Mouse (Mus musculus) layer of hippocampus, adult 6 months (tissue): ENCODE measurements around the gene Iah1. TPM values are rescaled to one million over a fixed set of nuclear protein-coding genes. Genes with fewer than 3 reads are reported as not detected.

ENCODE experiments used
- long read RNA-seq, 2 experiments: library from polyadenylated mRNA; unstranded; transcript quantifications; one replicate each; pipeline ENCODE4 v2.0.0; 2019 to 2020
- polyA plus RNA-seq: library from polyadenylated mRNA; unstranded; fragments of <200 nt; fragmentation: Nextera tagmentation; gene quantifications from 2 replicates; pipeline ENCODE4 v1.2.3, GENCODE M21; 2021

Iah1 gene
- 29.4 and 34.4 TPM in 2 replicates for polyA plus RNA-seq
- long read RNA-seq, experiment 1, transcript Iah1-201 (6 exons, 1,141 nt), result major isoform, 20 of 34 reads
- long read RNA-seq, experiment 1, partial matches to known transcripts, result 3 of 34 reads
- long read RNA-seq, experiment 1, other reads (novel, unspliced or antisense), result 10 of 34 reads
- long read RNA-seq, experiment 2, transcript Iah1-201 (6 exons, 1,141 nt), result major isoform, 9 of 17 reads
- long read RNA-seq, experiment 2, partial matches to known transcripts, result 1 of 17 reads
- long read RNA-seq, experiment 2, other reads (novel, unspliced or antisense), result 6 of 17 reads

DNA sequence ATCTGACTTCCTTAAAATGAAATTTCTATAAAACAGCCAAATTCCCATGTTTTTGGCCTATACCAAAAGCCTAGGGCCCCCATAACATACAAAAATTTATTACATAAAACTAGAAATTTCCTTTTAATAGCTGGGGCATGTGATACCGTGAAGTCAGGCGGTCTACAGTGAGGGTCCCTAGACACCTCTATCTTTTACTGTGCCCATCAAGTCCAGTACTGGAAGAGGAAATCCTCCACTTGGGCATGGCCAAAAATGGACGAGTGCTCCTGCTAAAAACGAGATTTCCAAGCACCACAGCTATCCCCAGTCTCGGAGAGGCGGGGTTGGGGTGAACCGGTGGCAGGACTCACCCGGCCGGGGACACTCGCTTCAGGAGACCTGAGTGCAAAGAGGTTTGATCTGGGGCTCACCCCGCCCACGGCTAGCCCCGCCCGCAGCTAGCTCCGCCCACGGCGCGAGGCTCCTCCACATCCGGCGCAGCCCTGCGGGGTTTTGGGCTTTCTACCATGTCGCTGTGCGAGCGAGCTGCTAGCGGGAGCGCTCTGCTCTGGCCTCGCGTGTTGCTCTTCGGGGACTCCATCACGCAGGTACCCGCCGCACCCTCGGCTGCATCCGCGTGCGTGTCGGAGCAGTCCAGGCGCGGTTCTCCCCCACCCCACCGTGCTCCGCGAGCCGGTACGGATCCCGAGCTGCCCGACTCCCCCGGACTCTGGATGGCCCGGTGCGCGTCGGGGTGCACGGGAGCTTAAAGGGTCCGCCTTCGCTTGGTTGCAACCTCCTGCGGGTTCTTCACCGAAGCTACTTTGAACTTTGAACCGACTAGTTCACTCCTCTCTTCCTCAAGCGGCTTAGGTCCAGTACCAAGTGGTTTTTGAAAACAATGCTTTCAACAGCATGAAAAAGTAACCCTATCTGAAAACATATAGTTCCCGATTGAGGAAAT, at the start of gene Iah1:
Gene Iah1, plus strand, starts transcription at position 467 of the 946 bp plus-strand sequence.

DNA sequence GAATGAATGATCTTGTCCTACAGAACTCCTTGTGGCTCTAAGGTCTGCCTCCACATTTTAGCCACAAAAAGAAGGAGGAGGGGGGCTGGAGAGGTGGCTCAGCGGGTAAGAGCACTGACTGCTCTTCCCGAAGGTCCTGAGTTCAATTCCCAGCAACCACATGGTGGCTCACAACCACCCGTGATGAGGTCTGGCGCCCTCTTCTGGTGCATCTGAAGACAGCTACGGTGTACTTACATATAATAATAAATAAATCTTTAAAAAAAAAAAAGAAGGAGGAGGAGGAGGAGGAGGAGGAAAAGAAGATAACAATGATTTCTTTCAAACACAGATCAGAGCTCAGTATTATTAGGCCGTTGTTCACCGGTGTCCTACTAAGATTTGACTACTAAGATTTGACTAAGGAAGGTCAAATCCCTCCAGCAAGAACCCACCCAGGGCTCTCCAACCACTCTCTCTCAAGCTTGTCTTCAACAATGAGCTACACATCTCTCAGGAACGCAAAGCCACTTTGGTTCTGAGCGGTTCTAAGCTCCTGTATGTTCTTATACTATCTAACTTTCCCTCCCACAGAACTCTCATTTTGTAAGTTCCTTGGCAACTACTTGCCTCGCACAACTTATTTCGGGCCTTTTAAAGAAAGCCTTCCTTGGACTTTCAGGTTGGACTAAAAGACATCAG, 31.3 kb upstream of the Iah1 start, which contains the start of gene Cpsf3:
Gene Cpsf3, plus strand, starts transcription at position 631 of the 681 bp plus-strand sequence.

DNA sequence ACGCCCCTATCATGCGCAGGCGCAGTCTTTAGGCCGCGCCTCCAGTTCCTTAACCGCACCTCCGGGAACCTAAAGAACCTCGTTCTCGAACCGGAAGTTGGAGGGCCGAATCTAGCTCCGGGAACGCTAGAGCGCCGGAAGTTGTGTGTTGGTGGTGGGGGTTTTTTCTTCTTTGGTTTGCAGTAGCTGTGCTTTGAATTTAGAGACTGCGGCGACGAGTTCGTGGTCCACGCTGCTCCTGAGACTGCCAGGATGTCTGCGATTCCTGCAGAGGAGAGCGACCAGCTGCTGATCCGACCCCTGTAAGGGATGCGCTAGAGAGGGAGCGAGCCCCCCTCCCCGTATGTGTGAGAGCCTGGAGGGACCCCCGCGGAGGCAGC, 30.0 kb upstream of the Iah1 start, which contains the start of gene Itgb1bp1:
Gene Itgb1bp1, minus strand, starts transcription at position 42 of the 380 bp plus-strand sequence.

DNA sequence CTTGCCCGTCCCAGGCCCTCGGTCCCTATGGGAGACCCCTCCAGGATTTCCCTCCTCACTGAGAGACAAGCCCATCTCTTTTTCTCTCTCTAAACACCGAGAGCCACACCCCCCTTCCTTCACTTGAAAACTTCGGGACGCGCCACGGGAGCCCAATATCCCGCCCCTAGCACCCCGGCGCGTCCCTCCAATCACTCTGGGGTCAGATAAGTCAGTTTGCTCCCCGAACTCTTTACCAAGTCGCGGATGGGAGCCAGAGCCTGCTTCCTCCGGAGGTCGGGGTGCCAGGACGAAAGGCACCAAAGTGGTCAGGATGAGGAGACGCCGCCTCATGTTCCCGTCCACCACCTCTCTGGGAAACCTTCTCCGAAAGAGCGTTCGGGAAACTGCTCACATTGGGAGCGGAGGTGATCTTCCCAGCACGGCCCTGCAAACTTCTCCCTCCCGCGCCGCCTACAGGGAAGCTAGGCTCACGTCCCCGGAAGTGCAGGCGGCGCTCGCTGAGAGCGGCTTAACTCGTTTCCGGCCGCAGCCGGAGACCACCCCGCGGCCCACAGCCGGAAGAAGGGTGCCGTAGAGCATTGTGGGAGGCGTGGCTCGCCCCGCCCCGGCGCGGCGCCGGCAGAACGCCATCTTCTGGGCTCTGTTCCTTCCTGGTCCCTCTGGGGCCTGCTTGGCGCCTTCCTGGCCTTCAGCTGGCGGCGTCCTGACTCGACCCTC, 57.1 kb downstream of the Iah1 start, which contains the start of gene Adam17:
Gene Adam17, minus strand, starts transcription at position 533 of the 720 bp plus-strand sequence.

Other genes with a start within 250 kb of the Iah1 start
- gene Cpsf3, start 31.0 kb upstream of the Iah1 start, polyA plus RNA-seq, result 43.3 and 44.8 TPM in 2 replicates
- gene Itgb1bp1, start 30.1 kb upstream of the Iah1 start, polyA plus RNA-seq, result 44.2 and 51.6 TPM in 2 replicates
- gene Adam17, start 57.2 kb downstream of the Iah1 start, polyA plus RNA-seq, result 3.7 and 4.2 TPM in 2 replicates
- 539 and 546 TPM in 2 replicates for gene Ywhaq, start 101.2 kb downstream of the Iah1 start, polyA plus RNA-seq